Mouse (Mus musculus) embryonic fibroblast, embryonic 13.5 days (primary cell): ENCODE results near the gene Ctnnbl1. TPM values are rescaled to one million over a fixed set of nuclear protein-coding genes. Genes with fewer than 3 reads are reported as not detected.

Source experiments
- H3K27ac ChIP-seq: 2 replicates; pipeline ENCODE4 v1.5.1; 2012; ENCODE audit warnings: low read length, control low read depth, inconsistent platforms; ENCODE audit not compliant: insufficient read depth
- H3K4me1 ChIP-seq: 2 replicates; pipeline ENCODE4 v1.6.1; 2011; ENCODE audit warnings: low read length; ENCODE audit not compliant: control insufficient read depth, insufficient read depth
- H3K4me3 ChIP-seq: 2 replicates; pipeline ENCODE4 v1.5.1; 2011; ENCODE audit warnings: mild to moderate bottlenecking, control low read depth, low read length; ENCODE audit not compliant: insufficient read depth
- CTCF ChIP-seq: IDR thresholded peaks from 2 replicates; pipeline ENCODE4 v1.5.1; 2011; ENCODE audit warnings: mild to moderate bottlenecking, control low read depth, low read length, moderate library complexity, borderline replicate concordance; ENCODE audit not compliant: insufficient read depth
- POLR2A ChIP-seq: IDR thresholded peaks from 2 replicates; pipeline ENCODE4 v1.6.1; 2011; ENCODE audit warnings: low read depth, mild to moderate bottlenecking, control low read depth, low read length, moderate library complexity
- polyA plus RNA-seq: library from polyadenylated mRNA; stranded (reverse); fragments of >200 nt; gene quantifications from 2 replicates; pipeline ENCODE4 v1.2.4, GENCODE M21; 2011; ENCODE audit warnings: low read depth; ENCODE audit not compliant: missing spikeins, insufficient read length

The Ctnnbl1 gene
- polyA plus RNA-seq, 1 experiment, result 17.5 TPM

DNA sequence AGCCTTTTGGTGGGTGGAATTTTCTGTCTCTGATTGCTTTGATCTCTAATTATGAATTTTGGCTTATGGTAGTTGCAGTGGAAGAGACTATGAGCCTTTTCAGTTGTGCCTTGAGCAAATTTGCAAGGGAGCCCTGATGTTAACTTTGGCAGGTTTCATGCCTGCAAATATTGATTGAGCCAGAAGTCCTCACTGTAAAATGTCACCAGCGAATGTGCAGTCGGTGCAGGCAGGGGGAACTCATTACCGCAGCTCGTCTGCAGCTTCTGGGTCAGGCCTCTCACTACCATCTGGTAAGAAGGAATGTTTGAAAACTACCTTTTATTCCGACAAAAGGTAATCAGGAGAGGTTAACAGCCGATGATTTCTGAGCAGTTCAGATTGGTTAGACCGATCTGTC is 29.4 kb downstream of the Ctnnbl1 start:
- no peak overlapping the region for H3K4me3 ChIP-seq
- no peak overlapping the region for H3K27ac ChIP-seq
- H3K4me1 ChIP-seq, result peaks cover 2% of the 10 kb centered on the region; the same call in 1 of the 2 replicates
- no peak for TF ChIP-seq POLR2A
- no peak for TF ChIP-seq CTCF

GRCm38 (mm10) chr2:157768682-157769429 is 31.7 kb downstream of the Ctnnbl1 start:
- H3K27ac ChIP-seq, result no peak overlapping the region
- TF ChIP-seq CTCF (no peak), POLR2A (no peak)
- no peak overlapping the region for H3K4me3 ChIP-seq
- peaks cover 2% of the 10 kb centered on the region; the same call in 1 of the 2 replicates for H3K4me1 ChIP-seq

DNA sequence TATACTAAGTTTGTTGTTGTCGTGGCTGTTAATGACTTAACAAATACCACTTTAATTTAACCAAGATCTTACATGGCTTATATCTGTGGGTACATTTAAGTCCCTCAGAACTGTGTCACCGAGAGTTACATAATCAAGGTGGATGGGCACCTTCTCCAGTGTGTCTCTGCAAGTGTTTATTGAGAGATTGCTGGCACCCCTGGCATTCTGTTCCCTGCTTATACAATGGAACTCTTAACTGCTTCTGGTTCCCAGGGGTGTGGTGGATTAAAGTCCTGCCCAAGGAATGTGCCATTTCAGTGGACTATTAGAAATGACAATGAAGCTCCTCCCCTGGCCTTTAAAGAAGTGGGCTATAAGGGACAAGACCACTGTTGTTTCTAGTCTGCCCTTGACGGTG is 33.6 kb downstream of the Ctnnbl1 start:
- H3K27ac ChIP-seq, result no peak overlapping the region
- TF ChIP-seq POLR2A, result no peak
- no peak for TF ChIP-seq CTCF
- H3K4me1 ChIP-seq, result peaks cover 2% of the 10 kb centered on the region; the same call in 1 of the 2 replicates
- no peak overlapping the region for H3K4me3 ChIP-seq

GRCm38 (mm10) chr2:157773661-157774060 is 36.5 kb downstream of the Ctnnbl1 start:
- no peak overlapping the region for H3K27ac ChIP-seq

GRCm38 (mm10) chr2:157775957-157776356 is 38.8 kb downstream of the Ctnnbl1 start:
- no peak overlapping the region for H3K27ac ChIP-seq
- no peak for TF ChIP-seq CTCF
- no peak for TF ChIP-seq POLR2A

More at GRCm38 (mm10) chr2:157773661-157774060, 36.5 kb downstream of the Ctnnbl1 start:
- Histone ChIP-seq H3K4me1 (peaks cover 2% of the 10 kb centered on the region; the same call in 1 of the 2 replicates), H3K4me3 (no peak overlapping the region)
- TF ChIP-seq CTCF, result no peak
- no peak for TF ChIP-seq POLR2A

GRCm38 (mm10) chr2:157780956-157781355 is 43.8 kb downstream of the Ctnnbl1 start:
- Histone ChIP-seq H3K27ac (no peak overlapping the region), H3K4me3 (no peak overlapping the region), H3K4me1 (peaks cover 4% of the 10 kb centered on the region; the same call in 1 of the 2 replicates)
- no peak for TF ChIP-seq CTCF

More at GRCm38 (mm10) chr2:157775957-157776356, 38.8 kb downstream of the Ctnnbl1 start:
- no peak overlapping the region for H3K4me3 ChIP-seq
- no peaks in the 10 kb centered on the region for H3K4me1 ChIP-seq

DNA sequence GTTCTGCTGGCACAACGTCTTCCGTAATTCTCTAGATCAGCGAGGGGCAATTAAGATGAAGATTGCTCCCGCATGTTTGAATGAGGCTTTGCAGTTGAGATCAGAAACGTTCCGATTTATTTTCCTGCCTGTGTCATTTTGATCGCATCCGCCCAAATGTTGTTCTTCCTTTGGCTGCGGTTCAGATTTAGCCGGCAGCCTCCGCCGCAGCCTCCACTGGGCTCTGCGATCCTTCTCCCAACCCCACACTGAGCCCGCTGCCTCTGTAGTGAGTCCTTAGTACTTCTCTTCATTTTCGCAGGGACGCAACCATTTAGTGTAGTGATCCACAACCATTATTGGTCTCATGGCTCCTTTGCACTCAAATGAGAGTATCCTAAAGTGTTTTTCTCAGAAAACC is 46.0 kb downstream of the Ctnnbl1 start:
- no peak for TF ChIP-seq CTCF
- TF ChIP-seq POLR2A, result no peak
- Histone ChIP-seq H3K27ac (no peak overlapping the region), H3K4me3 (no peak overlapping the region), H3K4me1 (peaks cover 4% of the 10 kb centered on the region; the same call in 1 of the 2 replicates)

DNA sequence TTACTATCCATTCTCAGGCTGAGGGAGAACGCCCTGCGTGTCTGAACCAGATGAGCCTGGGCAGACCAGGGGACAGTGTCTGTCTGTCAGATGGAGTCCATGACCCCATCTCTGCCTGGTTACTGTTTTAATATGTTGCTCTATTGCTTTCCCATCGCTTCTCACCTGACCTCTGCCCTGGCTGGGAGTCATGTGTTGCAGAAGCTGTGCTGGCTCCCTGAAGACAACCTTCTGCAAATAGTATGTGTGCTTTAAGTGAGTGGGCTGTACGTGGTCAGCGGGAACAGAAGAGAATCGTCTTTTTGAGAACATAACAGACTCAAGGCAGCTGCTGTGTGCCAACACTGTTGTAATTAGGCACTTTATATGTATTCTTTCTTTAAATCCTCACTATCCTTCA is 47.0 kb downstream of the Ctnnbl1 start:
- H3K4me1 ChIP-seq, result peaks cover 4% of the 10 kb centered on the region; the same call in 1 of the 2 replicates
- H3K4me3 ChIP-seq, result no peak overlapping the region
- TF ChIP-seq POLR2A (no peak), CTCF (no peak)
- no peak overlapping the region for H3K27ac ChIP-seq

DNA sequence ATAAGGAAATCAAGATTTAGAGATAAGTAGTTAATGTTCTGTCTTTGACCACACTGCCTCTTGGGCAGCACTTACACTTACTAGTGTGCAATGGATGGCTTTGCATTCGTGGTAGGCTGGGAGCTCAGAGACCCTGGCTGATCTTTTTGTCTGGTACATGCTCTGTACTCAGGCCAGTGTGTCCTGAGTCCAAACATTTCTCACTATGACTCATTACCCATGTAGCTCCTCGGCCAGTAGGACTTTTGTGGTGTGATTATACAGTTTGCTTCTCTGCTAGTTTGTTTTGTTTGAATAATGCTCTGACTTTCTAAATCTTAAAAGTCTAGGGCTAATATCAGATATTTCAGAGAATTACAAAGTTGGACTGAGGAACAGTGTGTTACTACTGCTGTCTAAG is 47.4 kb downstream of the Ctnnbl1 start:
- no peak for TF ChIP-seq CTCF
- no peak for TF ChIP-seq POLR2A
- H3K27ac ChIP-seq, result no peak overlapping the region; the same call in 1 of the 2 replicates
- H3K4me3 ChIP-seq, result no peak overlapping the region
- H3K4me1 ChIP-seq, result peaks cover 4% of the 10 kb centered on the region; the same call in 1 of the 2 replicates

GRCm38 (mm10) chr2:157789226-157789625 is 52.0 kb downstream of the Ctnnbl1 start:
- H3K4me3 ChIP-seq, result no peak overlapping the region
- H3K27ac ChIP-seq, result no peak overlapping the region
- TF ChIP-seq CTCF, result no peak
- no peak for TF ChIP-seq POLR2A
- peaks cover 4% of the 10 kb centered on the region; the same call in 1 of the 2 replicates for H3K4me1 ChIP-seq
